Mouse (Mus musculus): ENCODE data around the gene Dhx35. TPM values are rescaled to one million over a fixed set of nuclear protein-coding genes. Genes with fewer than 3 reads are reported as not detected.

The Dhx35 gene
- polyA plus RNA-seq, 1 experiment from 2014 or later: 14.2 TPM

- no peaks in the 10 kb centered on the region for H3K4me1 ChIP-seq (ENCODE audit: control insufficient read depth in 2 of 2, insufficient read depth in 2 of 2, low read length in 2 of 2)
- no peaks in the 10 kb centered on the region for H3K9me3 ChIP-seq (ENCODE audit: control insufficient read depth, low read length)
- H3K27ac ChIP-seq (replicated peaks in 1 of 2; ENCODE audit: control insufficient read depth in 1 of 2, insufficient read depth in 1 of 2, low read depth in 2 of 2, low read length in 2 of 2): no peak overlapping the region
- no peak overlapping the region for H3K4me2 ChIP-seq (ENCODE audit: low read length)
- H3K36me3 ChIP-seq (ENCODE audit: control insufficient read depth, insufficient read depth, low read length): peaks cover 49% of the 10 kb centered on the region
- no peak for ATAC-seq (ENCODE audit: insufficient number of reproducible peaks, insufficient read depth, low FRiP score, low read depth)
- no peak overlapping the region for H3K9ac ChIP-seq (ENCODE audit: low read length)
- H3K4me3 ChIP-seq (ENCODE audit: control insufficient read depth in 1 of 2, insufficient read depth in 1 of 2, low read depth in 1 of 2, low read length in 2 of 2): no peak overlapping the region
- no peaks in the 10 kb centered on the region for H3K27me3 ChIP-seq (ENCODE audit: control insufficient read depth, insufficient read depth, low read length)
- WGBS: 96% methylated on average over 8 of the region's 8 CpGs
Measured at GRCm38 (mm10) chr2:158800788-158801187, 6.2 kb downstream of the Dhx35 start.

- Histone ChIP-seq H3K4me1 (ENCODE audit: control insufficient read depth in 2 of 2, insufficient read depth in 2 of 2, low read length in 2 of 2) (no peaks in the 10 kb centered on the region), H3K4me2 (ENCODE audit: low read length) (no peak overlapping the region), H3K9ac (ENCODE audit: low read length) (no peak overlapping the region), H3K9me3 (ENCODE audit: control insufficient read depth, low read length) (no peaks in the 10 kb centered on the region), H3K4me3 (ENCODE audit: control insufficient read depth in 1 of 2, insufficient read depth in 1 of 2, low read depth in 1 of 2, low read length in 2 of 2) (no peak overlapping the region), H3K27me3 (ENCODE audit: control insufficient read depth, insufficient read depth, low read length) (no peaks in the 10 kb centered on the region), H3K36me3 (ENCODE audit: control insufficient read depth, insufficient read depth, low read length) (peaks cover 70% of the 10 kb centered on the region), H3K27ac (replicated peaks in 1 of 2; ENCODE audit: control insufficient read depth in 1 of 2, insufficient read depth in 1 of 2, low read depth in 2 of 2, low read length in 2 of 2) (no peak overlapping the region)
- 81% methylated on average over 8 of the region's 8 CpGs for WGBS
- no peak for ATAC-seq (ENCODE audit: insufficient number of reproducible peaks, insufficient read depth, low FRiP score, low read depth)
Measured at GRCm38 (mm10) chr2:158803575-158803974, 9.0 kb downstream of the Dhx35 start.

GRCm38 (mm10) chr2:158815686-158816085 lies 21.1 kb downstream of the Dhx35 start:
- Histone ChIP-seq H3K27ac (replicated peaks in 1 of 2; ENCODE audit: control insufficient read depth in 1 of 2, insufficient read depth in 1 of 2, low read depth in 2 of 2, low read length in 2 of 2) (no peak overlapping the region), H3K4me3 (ENCODE audit: control insufficient read depth in 1 of 2, insufficient read depth in 1 of 2, low read depth in 1 of 2, low read length in 2 of 2) (no peak overlapping the region), H3K4me1 (ENCODE audit: control insufficient read depth in 2 of 2, insufficient read depth in 2 of 2, low read length in 2 of 2) (no peaks in the 10 kb centered on the region), H3K27me3 (ENCODE audit: control insufficient read depth, insufficient read depth, low read length) (no peaks in the 10 kb centered on the region), H3K36me3 (ENCODE audit: control insufficient read depth, insufficient read depth, low read length) (peaks cover 68% of the 10 kb centered on the region), H3K4me2 (ENCODE audit: low read length) (no peak overlapping the region), H3K9me3 (ENCODE audit: control insufficient read depth, low read length) (no peaks in the 10 kb centered on the region), H3K9ac (ENCODE audit: low read length) (no peak overlapping the region)
- no peak for ATAC-seq (ENCODE audit: insufficient number of reproducible peaks, insufficient read depth, low FRiP score, low read depth)

- no peak overlapping the region for H3K27ac ChIP-seq (replicated peaks in 1 of 2; ENCODE audit: control insufficient read depth in 1 of 2, insufficient read depth in 1 of 2, low read depth in 2 of 2, low read length in 2 of 2)
- no peaks in the 10 kb centered on the region for H3K9me3 ChIP-seq (ENCODE audit: control insufficient read depth, low read length)
- no peaks in the 10 kb centered on the region for H3K27me3 ChIP-seq (ENCODE audit: control insufficient read depth, insufficient read depth, low read length)
- no peak overlapping the region for H3K4me2 ChIP-seq (ENCODE audit: low read length)
- no peak overlapping the region for H3K4me3 ChIP-seq (ENCODE audit: control insufficient read depth in 1 of 2, insufficient read depth in 1 of 2, low read depth in 1 of 2, low read length in 2 of 2)
- no peak for ATAC-seq (ENCODE audit: insufficient number of reproducible peaks, insufficient read depth, low FRiP score, low read depth)
- no peak overlapping the region for H3K9ac ChIP-seq (ENCODE audit: low read length)
- WGBS: 81% methylated on average over 4 of the region's 4 CpGs
- H3K4me1 ChIP-seq (ENCODE audit: control insufficient read depth in 2 of 2, insufficient read depth in 2 of 2, low read length in 2 of 2): no peaks in the 10 kb centered on the region
- peaks cover 73% of the 10 kb centered on the region for H3K36me3 ChIP-seq (ENCODE audit: control insufficient read depth, insufficient read depth, low read length)
Measured at GRCm38 (mm10) chr2:158816239-158816638, 21.6 kb downstream of the Dhx35 start.

- 79% methylated on average over 8 of the region's 8 CpGs for WGBS
- Histone ChIP-seq H3K9ac (ENCODE audit: low read length) (no peak overlapping the region), H3K27me3 (ENCODE audit: control insufficient read depth, insufficient read depth, low read length) (no peaks in the 10 kb centered on the region), H3K4me1 (ENCODE audit: control insufficient read depth in 2 of 2, insufficient read depth in 2 of 2, low read length in 2 of 2) (no peaks in the 10 kb centered on the region), H3K27ac (replicated peaks in 1 of 2; ENCODE audit: control insufficient read depth in 1 of 2, insufficient read depth in 1 of 2, low read depth in 2 of 2, low read length in 2 of 2) (no peak overlapping the region), H3K36me3 (ENCODE audit: control insufficient read depth, insufficient read depth, low read length) (peaks cover 78% of the 10 kb centered on the region), H3K9me3 (ENCODE audit: control insufficient read depth, low read length) (no peaks in the 10 kb centered on the region), H3K4me3 (ENCODE audit: control insufficient read depth in 1 of 2, insufficient read depth in 1 of 2, low read depth in 1 of 2, low read length in 2 of 2) (no peak overlapping the region), H3K4me2 (ENCODE audit: low read length) (no peak overlapping the region)
- ATAC-seq (ENCODE audit: insufficient number of reproducible peaks, insufficient read depth, low FRiP score, low read depth): no peak
Measured at GRCm38 (mm10) chr2:158817708-158818107, 23.1 kb downstream of the Dhx35 start.

GRCm38 (mm10) chr2:158828124-158828523 lies 33.5 kb downstream of the Dhx35 start:
- H3K9me3 ChIP-seq (ENCODE audit: control insufficient read depth, low read length): no peaks in the 10 kb centered on the region
- H3K9ac ChIP-seq (ENCODE audit: low read length): no peak overlapping the region
- peaks cover 2 to 3% of the 10 kb centered on the region in 2 experiments; a peak in 3 of 4 replicates for H3K4me1 ChIP-seq (ENCODE audit: control insufficient read depth in 2 of 2, insufficient read depth in 2 of 2, low read length in 2 of 2)
- no peak overlapping the region for H3K4me2 ChIP-seq (ENCODE audit: low read length)
- no peaks in the 10 kb centered on the region for H3K27me3 ChIP-seq (ENCODE audit: control insufficient read depth, insufficient read depth, low read length)
- no peak for ATAC-seq (ENCODE audit: insufficient number of reproducible peaks, insufficient read depth, low FRiP score, low read depth)
- 91% methylated on average over 2 of the region's 2 CpGs for WGBS
- no peak overlapping the region for H3K27ac ChIP-seq (replicated peaks in 1 of 2; ENCODE audit: control insufficient read depth in 1 of 2, insufficient read depth in 1 of 2, low read depth in 2 of 2, low read length in 2 of 2)
- peaks cover 91% of the 10 kb centered on the region for H3K36me3 ChIP-seq (ENCODE audit: control insufficient read depth, insufficient read depth, low read length)
- H3K4me3 ChIP-seq (ENCODE audit: control insufficient read depth in 1 of 2, insufficient read depth in 1 of 2, low read depth in 1 of 2, low read length in 2 of 2): no peak overlapping the region

GRCm38 (mm10) chr2:158829746-158830145 lies 35.1 kb downstream of the Dhx35 start:
- ATAC-seq (ENCODE audit: insufficient number of reproducible peaks, insufficient read depth, low FRiP score, low read depth): no peak
- peaks cover 96% of the 10 kb centered on the region for H3K36me3 ChIP-seq (ENCODE audit: control insufficient read depth, insufficient read depth, low read length)
- WGBS: 82% methylated on average over 6 of the region's 6 CpGs

GRCm38 (mm10) chr2:158833221-158833620 lies 38.6 kb downstream of the Dhx35 start:
- H3K9ac ChIP-seq (ENCODE audit: low read length): no peak overlapping the region
- H3K4me3 ChIP-seq (ENCODE audit: control insufficient read depth in 1 of 2, insufficient read depth in 1 of 2, low read depth in 1 of 2, low read length in 2 of 2): no peak overlapping the region
- H3K4me2 ChIP-seq (ENCODE audit: low read length): no peak overlapping the region
- WGBS: 54% methylated on average over 5 of the region's 5 CpGs
- H3K9me3 ChIP-seq (ENCODE audit: control insufficient read depth, low read length): no peaks in the 10 kb centered on the region
- H3K36me3 ChIP-seq (ENCODE audit: control insufficient read depth, insufficient read depth, low read length): peaks cover 98% of the 10 kb centered on the region
- H3K27me3 ChIP-seq (ENCODE audit: control insufficient read depth, insufficient read depth, low read length): no peaks in the 10 kb centered on the region
- peaks cover 2 to 5% of the 10 kb centered on the region in 2 experiments; a peak in 3 of 4 replicates for H3K4me1 ChIP-seq (ENCODE audit: control insufficient read depth in 2 of 2, insufficient read depth in 2 of 2, low read length in 2 of 2)
- ATAC-seq (ENCODE audit: insufficient number of reproducible peaks, insufficient read depth, low FRiP score, low read depth): no peak
- no peak overlapping the region for H3K27ac ChIP-seq (replicated peaks in 1 of 2; ENCODE audit: control insufficient read depth in 1 of 2, insufficient read depth in 1 of 2, low read depth in 2 of 2, low read length in 2 of 2)

More at GRCm38 (mm10) chr2:158829746-158830145, 35.1 kb downstream of the Dhx35 start:
- H3K27me3 ChIP-seq (ENCODE audit: control insufficient read depth, insufficient read depth, low read length): no peaks in the 10 kb centered on the region
- H3K9me3 ChIP-seq (ENCODE audit: control insufficient read depth, low read length): no peaks in the 10 kb centered on the region
- H3K4me2 ChIP-seq (ENCODE audit: low read length): no peak overlapping the region
- no peak overlapping the region for H3K27ac ChIP-seq (replicated peaks in 1 of 2; ENCODE audit: control insufficient read depth in 1 of 2, insufficient read depth in 1 of 2, low read depth in 2 of 2, low read length in 2 of 2)
- H3K4me1 ChIP-seq (ENCODE audit: control insufficient read depth in 2 of 2, insufficient read depth in 2 of 2, low read length in 2 of 2): peaks cover 2 to 5% of the 10 kb centered on the region in 2 experiments; a peak in 3 of 4 replicates
- no peak overlapping the region for H3K9ac ChIP-seq (ENCODE audit: low read length)
- H3K4me3 ChIP-seq (ENCODE audit: control insufficient read depth in 1 of 2, insufficient read depth in 1 of 2, low read depth in 1 of 2, low read length in 2 of 2): no peak overlapping the region
